Mouse (Mus musculus): ENCODE data around the gene Cby1.

GRCm38 (mm10) chr15:79716710-79717109, 57.7 kb downstream of the Cby1 start:
- no peak for TF ChIP-seq EP300 (IDR thresholded peaks at IDR 0.05; ENCODE audit: low read depth)
- TF ChIP-seq CTCF (IDR thresholded peaks at IDR 0.05; ENCODE audit: low read depth): no peak
